Mouse (Mus musculus) fibroblast of lung, adult 2 months (primary cell): Measurements from ENCODE around the gene Sec16b.

ENCODE experiments used
- DNase-seq: peaks from one replicate; pipeline ENCODE4 v3.0.0-alpha.2; 2011; ENCODE audit warnings: low read depth

The Sec16b gene

DNA sequence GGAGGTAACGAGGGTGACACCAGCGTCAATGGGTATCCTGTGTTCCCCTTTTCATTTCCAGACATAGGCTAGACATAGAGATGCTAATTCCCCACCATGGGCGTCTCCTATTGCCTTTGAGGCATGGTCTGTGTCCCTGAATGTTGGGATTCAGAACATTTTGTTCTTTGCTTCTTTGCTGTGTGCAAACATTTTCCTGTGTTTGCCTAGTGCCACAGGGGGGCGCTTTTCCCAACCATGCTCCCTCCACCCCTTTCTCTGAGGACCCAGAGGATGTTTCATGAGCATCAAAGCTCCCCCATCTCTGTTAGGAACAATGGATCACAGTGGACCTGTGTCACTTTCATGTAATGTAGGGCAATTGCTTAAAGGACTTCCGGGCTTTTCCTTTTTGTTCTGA lies 51.6 kb downstream of the Sec16b start:
- no peak for DNase-seq

DNA sequence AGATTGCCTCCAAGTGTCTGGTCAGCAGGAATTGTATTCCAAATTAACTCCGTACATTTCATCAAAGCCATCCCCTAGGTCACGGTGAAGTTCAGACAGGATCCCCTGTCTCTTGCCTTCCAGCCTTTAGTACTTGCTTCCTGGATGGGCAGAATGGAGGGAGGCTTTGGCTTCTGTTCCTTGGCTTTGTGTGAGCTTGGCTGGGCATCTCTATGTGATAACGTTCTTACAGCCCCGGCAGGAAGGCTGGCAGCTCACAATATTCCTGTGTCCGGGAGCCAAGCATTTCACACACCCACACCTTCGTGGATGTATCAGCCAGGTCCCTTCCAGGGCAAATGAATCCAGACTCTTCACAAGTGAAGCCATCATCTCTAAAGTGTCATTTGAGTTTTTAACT lies 53.5 kb downstream of the Sec16b start:
- DNase-seq: no peak

DNA sequence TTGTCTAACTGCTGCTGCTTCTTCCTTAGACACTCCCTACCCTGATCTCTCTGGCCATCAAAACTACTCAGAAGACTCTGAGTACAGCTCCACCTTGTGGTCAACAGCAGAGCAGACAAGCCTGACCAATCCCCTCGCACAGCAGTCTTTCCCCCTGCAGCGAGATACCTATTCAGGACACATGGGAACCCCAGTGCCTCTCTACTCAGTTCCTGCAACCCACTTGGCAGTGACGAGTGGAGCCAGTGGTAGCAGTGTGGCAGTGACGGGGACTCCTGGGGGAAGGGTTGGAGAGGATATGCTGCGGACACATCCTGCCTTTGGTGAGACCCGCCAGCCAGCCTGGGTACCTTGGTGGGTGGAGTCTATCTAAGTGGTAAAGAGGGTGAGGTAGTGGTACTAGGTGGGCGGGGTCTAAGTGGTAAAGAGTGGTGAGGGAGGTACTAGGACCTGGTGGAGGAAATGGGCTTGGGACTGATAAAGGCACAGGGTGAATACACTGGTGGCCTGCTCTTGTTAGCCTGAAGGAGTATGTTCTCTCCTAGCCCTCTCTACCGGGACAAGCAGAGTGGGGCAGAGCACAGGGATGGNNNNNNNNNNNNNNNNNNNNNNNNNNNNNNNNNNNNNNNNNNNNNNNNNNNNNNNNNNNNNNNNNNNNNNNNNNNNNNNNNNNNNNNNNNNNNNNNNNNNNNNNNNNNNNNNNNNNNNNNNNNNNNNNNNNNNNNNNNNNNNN lies 54.3 kb downstream of the Sec16b start:
- DNase-seq: no peak

DNA sequence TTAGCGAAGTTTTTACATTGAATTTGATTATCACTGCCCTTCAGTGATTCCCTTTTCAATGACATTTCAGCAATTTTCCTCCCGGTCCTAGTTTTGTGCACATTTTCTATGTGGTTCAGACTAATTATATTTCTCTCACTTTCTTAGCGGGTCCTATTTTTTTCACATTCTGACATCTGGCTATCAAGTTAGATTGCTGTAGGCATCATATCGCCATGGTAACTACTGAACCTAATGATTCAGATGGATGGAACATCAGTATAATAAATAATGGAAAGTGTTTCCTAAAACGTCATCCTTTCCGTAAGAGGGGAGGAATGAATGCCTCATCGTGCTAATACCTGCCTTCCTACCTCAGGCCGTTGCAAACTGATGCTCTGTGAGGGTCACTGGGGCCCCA lies 61.3 kb downstream of the Sec16b start:
- no peak for DNase-seq

DNA sequence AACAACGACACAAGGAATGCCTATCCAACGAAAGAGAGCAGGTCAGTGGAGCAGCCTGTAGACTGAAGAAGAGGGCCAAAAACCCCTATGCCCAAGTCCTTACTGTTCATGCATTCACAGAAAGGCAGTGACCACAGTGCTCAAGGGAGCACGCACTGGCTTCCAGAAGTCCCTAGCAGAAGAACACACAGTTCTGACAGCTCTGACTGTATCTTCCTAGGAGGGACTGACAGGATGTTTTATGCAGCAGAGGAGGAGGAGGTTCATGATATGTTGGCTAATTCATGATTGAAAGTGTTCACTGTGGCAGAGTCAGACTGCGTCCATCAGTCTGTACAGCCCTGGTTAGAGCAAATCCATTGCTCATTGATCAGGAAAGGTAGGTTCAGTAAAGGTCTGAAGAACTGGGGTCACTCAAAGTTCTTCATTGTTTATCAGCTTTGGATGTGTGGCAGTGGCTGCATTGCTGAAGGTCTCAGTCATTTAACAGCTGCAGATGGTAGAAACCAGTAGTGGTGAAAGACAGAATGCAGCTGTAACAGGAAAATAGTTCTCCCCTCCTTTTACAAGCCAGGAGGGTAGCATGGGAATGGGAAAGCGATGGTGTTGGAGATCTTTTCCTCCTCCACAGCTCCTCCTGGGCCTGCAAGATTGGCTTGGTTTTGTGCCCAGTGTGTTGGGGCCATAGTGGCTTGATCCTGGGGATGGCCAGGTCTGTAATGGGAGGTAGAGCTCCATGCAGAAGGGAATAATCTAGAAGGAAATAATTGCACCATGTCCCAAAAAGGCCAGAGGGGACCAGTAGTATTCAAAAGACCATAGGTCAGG lies 62.9 kb downstream of the Sec16b start:
- DNase-seq: no peak

DNA sequence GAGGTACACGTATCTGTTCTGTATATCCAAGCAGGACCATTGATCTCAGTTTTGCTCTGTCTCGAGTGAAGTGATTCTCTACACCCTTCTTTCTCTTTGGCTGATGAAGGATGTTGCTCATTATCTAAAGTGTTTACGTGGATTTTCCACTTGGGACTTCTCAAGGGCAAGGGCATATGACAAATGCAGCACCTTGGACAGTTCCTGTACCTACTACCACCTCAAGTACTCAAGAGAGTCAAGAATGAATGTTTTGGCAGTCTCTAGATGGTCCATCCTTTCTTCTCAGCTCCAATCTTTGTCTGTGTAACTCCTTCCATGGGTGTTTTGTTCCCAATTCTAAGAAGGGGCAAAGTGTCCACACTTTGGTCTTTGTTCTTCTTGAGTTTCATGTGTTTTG lies 68.8 kb downstream of the Sec16b start:
- DNase-seq: no peak

DNA sequence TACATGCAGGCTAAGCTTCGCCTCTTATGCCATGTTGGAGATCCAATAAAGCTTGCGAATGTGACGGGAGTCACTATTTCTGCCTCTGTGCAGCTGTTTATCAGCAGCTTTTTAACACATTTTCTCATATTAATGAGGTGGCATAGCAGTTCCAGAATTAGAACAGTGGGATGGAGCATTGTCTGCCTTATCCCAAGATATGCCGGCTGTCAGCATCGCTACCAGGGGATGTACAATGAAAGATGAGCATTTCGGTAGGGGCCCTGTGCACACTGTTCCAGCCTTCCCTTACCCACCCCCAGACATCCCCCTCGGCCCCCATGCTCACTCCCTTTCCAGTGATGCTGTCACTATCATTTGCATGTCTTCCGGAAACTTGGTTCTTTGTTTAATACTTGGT lies 71.8 kb downstream of the Sec16b start:
- DNase-seq: no peak

DNA sequence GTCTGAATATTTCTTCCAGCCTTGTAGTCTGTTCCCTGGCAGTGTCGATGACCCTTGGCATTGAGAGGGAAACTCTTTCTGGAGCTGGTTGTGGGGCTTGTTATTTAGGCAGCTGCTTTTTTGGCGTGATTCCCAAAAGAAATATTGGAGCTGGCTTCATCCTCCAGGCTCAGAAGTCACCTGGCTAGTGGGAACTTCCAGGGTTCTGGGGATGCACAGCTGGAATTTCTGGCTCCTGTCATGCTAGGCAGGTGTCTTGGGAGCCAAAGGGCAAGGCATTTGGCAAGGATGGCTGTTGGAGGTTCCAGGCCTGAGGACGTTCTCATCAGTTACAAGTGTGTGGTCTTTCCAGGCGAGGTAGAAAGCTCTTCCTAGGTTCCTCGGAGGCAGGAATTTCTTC lies 80.0 kb downstream of the Sec16b start:
- no peak for DNase-seq

DNA sequence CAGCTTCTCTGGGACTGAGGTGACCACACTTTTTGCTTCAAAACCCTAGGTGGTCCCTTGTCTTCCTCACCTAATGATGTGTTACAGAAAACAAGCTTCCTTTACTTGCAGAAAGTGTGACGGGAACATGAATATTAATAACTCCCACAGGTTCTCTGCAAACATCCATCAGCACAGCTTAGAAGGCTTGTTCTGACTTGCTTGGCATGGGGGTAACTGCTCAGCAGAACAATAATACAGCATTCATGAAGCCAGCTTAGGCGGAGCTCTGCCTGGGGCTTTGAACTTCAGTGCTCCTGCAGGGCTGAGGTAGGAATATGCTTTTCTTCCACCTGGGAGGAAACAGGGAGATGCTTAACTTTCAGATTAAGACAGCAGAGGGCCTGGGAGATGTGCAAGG lies 85.5 kb downstream of the Sec16b start:
- no peak for DNase-seq

DNA sequence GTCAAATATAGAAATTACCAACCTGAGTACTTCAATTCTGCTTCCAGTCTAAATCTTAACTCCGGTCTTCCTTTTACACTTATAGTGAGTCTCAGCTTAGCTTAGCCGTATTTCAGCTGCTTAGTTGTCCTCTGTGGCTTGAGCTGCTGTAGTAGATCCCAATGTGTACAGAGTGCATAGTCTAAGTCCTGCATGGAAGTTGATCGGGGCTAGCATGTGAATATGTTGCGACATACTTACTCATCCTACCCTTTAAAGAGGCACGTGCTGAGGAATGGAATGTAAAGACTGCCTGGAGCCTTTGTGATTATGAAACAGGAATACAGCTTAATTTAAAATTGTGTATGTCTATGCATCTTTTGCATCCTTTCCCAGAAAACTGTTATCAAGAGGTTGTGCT lies 88.0 kb downstream of the Sec16b start:
- DNase-seq: no peak

DNA sequence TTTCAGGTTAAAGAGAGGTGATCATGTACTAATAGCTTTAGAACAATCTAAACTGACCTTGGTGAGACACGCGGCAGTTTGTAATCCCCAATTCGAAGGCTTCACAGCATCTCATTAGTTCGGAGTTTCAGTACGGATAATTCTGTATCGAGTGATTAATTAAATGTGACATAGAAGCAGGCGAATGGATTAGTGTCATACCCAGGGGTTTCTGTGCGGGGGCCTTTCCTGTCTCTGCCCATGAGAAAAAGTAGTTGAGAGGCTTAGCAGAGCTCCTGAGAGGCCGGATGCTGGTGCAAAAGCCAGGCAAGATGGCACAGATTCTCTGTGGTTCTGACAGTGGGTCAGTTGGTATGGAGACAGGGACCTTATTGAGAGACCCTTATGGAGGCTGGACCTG lies 88.6 kb downstream of the Sec16b start:
- no peak for DNase-seq

DNA sequence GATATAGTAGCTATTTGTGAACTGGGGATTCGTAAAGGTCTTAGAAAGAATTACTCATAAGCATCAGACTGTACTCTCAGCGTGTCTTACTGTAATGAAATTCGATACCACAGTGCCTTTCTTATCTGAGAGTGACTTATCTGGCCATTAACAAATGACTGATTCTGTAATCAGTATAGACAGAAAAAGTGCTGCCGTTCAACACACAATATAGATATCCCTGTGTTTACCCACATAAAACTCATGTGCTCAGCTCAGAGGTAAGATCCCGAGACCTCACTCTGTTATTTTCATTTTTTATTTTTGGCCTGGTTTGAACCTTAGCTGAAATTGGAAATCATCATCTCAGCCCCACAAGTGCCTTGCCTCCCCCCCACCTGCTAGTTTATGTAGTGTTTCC lies 98.0 kb downstream of the Sec16b start:
- no peak for DNase-seq
